Mouse (Mus musculus): Measurements from ENCODE around the gene Tm9sf1. TPM values are rescaled to one million over a fixed set of nuclear protein-coding genes. Genes with fewer than 3 reads are reported as not detected.

Gene Tm9sf1
- polyA plus RNA-seq, 1 experiment from 2014 or later: 63.0 TPM

DNA sequence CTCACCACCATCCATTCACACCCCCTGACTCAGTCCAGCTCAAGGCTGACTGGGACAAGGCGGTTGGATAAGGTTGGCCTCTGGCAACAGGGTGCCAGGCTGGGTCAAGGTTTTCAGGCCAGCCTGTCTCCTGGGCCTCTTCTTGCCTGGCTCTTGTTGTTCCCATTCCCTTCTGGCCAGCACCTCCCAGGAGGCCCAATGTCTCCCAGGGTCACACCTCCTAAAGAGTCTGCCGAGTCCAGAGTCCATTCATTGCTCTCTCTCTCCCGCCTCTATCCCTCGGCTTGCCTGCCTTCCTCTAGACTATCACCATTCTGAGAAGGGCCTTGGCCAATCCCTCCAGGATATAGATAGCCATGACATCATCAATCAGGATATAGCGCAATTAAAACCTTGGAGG is 14.4 kb upstream of the Tm9sf1 start:
- WGBS: 92% methylated on average over 5 of the region's 5 CpGs

DNA sequence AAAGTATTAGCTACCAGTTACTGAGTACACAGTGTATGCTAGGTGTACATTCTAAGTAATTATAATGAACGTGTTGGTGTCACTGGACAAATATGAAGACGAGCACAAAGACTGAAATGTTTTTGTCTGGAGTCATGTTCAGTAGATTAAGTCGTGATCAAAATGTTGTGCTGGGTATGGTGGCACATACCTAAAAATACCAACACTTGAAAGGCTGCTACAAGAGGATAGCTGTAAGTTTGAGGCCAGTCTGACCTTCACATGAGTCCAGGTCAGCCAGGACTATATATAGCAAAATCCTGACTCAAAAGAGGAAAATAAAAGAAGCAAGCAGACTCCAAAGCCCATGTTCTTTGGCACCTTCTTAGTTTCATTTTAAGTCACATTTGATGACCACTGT is 13.3 kb upstream of the Tm9sf1 start:
- H3K36me3 ChIP-seq (replicated peaks): 0 out of 2 replicates have a peak, but pooled peaks cover 4% of the 10 kb centered on the region
- H3K9ac ChIP-seq: no peak overlapping the region
- WGBS: 88% methylated on average over 3 of the region's 3 CpGs
- no peak overlapping the region for H3K4me3 ChIP-seq
- no peaks in the 10 kb centered on the region for H3K27me3 ChIP-seq (replicated peaks)
- H3K4me1 ChIP-seq: peaks cover 16% of the 10 kb centered on the region
- no peak for ATAC-seq (replicated peaks)
- no peak overlapping the region for H3K27ac ChIP-seq
- H3K4me2 ChIP-seq: no peak overlapping the region
- H3K9me3 ChIP-seq: no peaks in the 10 kb centered on the region

More for the DNA sequence above, 14.4 kb upstream of the Tm9sf1 start:
- H3K36me3 ChIP-seq (replicated peaks): peaks cover 7% of the 10 kb centered on the region; the same call in 1 of the 2 replicates
- H3K4me3 ChIP-seq: no peak overlapping the region
- H3K27me3 ChIP-seq (replicated peaks): no peaks in the 10 kb centered on the region
- peaks cover 16% of the 10 kb centered on the region for H3K4me1 ChIP-seq
- no peaks in the 10 kb centered on the region for H3K9me3 ChIP-seq
- no peak for ATAC-seq (replicated peaks)
- no peak overlapping the region for H3K27ac ChIP-seq
- H3K4me2 ChIP-seq: no peak overlapping the region
- H3K9ac ChIP-seq: no peak overlapping the region

DNA sequence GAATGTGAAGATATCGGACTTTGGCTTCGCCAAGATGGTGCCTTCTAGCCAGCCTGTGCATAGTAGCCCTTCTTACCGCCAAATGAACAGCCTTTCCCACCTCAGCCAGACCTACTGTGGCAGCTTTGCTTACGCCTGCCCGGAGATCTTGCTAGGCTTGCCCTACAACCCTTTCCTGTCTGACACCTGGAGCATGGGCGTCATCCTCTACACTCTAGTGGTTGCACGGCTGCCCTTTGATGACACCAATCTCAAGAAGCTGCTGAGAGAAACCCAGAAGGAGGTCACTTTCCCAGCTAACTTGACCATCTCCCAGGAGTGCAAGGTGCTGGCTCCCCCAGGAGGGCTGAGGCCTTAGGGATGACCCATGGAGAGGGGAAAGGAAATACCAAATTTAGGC is 7.9 kb upstream of the Tm9sf1 start:
- Histone ChIP-seq H3K27ac (no peak overlapping the region), H3K9me3 (no peaks in the 10 kb centered on the region), H3K4me3 (no peak overlapping the region), H3K4me1 (no peaks in the 10 kb centered on the region), H3K36me3 (replicated peaks) (no peaks in the 10 kb centered on the region), H3K27me3 (replicated peaks) (no peaks in the 10 kb centered on the region), H3K4me2 (no peak overlapping the region), H3K9ac (no peak overlapping the region)
- no peak; the same call in 1 of the 2 replicates for ATAC-seq (replicated peaks)
- 89% methylated on average over 7 of the region's 7 CpGs for WGBS

DNA sequence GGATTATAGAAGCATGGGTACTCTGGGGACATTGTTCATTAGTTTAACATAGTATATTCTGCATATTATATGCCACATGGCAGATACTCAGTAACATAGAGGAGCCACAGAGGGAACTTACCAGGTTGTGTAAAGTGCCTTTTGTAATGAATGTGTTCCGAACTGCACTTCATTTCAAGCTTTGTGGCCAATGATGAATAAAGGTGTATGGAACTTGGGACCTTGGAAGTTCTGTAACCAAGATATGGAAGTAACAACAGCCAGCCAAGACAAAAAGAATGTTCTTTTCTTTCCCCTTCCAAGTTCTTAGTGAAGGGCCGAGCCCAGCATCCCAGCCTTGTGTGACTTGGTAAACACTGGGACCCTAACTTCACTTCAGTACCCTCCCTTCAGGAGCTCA is 6.3 kb upstream of the Tm9sf1 start, which contains the start of gene Tssk4:
TSS of gene Tssk4 (plus strand) at position 301 of the 400 bp plus-strand sequence.
- H3K27ac ChIP-seq: no peak within 1 kb of the TSS
- no peaks in the 10 kb centered on the region for H3K9me3 ChIP-seq
- H3K4me3 ChIP-seq: no peak within 1 kb of the TSS
- WGBS: 89% methylated on average over 2 of the region's 2 CpGs
- no peak for ATAC-seq (replicated peaks)
- H3K4me1 ChIP-seq: peaks cover 7% of the 10 kb centered on the region; the same call in 1 of the 2 replicates
- no peaks in the 10 kb centered on the region for H3K36me3 ChIP-seq (replicated peaks)
- no peaks in the 10 kb centered on the region for H3K27me3 ChIP-seq (replicated peaks)
- no peak within 1 kb of the TSS for H3K4me2 ChIP-seq
- no peak within 1 kb of the TSS for H3K9ac ChIP-seq

DNA sequence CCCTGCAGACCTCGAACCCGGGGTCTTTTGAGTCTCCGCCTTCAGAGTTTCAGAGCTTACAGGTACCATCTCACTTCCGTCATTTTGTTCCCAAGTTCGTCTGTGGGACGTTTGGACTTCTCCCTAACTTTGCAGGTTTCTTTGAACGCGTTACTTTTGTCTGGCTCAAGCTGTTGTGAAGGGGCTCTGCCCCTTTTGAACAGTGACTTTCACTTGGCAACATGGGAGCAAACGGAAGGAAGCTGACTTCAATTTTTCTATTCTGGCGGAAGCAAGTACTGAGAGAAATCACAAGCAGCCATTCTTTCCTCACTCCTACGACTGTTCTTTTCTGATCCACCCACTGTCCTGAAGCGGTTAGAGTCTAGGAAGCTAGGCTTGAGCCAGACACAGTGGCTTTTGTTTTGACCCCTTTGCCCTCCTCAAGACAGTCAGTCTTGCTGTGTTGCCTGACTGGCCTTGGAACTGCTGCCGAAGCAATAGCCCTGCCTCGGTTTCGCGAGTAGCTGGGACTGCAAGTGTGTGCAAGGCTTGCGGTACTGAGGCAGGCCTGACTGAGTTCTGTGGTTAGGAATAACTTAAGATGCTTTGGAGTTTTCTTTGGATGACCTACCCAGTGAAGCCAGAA is 769 bp upstream of the Tm9sf1 start:
- Histone ChIP-seq H3K27me3 (replicated peaks) (no peaks in the 10 kb centered on the region), H3K9ac (peak overlapping the region; percentile 85; the same call in 1 of the 2 replicates), H3K9me3 (no peaks in the 10 kb centered on the region), H3K4me1 (peaks cover 23% of the 10 kb centered on the region), H3K4me2 (peak overlapping the region; percentile 70), H3K27ac (no peak overlapping the region), H3K4me3 (peak overlapping the region; percentile 87), H3K36me3 (replicated peaks) (peaks cover 17% of the 10 kb centered on the region)
- no peak for ATAC-seq (replicated peaks)
- WGBS: 30% methylated on average over 17 of the region's 17 CpGs

DNA sequence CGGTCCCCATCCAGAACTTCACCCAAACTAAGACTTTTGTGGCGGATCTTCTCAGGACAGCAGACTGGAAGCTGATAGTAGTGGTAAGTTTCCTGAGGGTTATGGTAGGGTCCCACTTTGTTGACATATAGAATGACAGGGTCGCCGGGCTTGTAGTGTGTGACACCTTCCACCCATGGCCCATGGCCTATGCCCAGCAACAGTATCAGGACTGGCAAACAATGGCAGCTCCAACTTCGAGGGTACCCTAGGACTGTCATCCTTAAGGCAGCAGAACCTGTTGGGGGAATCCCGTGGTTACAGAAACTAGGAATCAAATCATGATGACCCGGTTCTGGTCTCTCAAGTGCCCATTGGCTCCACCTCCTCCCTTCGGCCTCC is 937 bp downstream of the Tm9sf1 start:
- Histone ChIP-seq H3K27me3 (replicated peaks) (no peaks in the 10 kb centered on the region), H3K36me3 (replicated peaks) (peaks cover 27% of the 10 kb centered on the region), H3K9ac (peak overlapping the region; percentile 85), H3K4me3 (peak overlapping the region; percentile 87), H3K4me1 (peaks cover 23% of the 10 kb centered on the region), H3K27ac (peak overlapping the region; percentile 96), H3K9me3 (no peaks in the 10 kb centered on the region), H3K4me2 (peak overlapping the region; percentile 70)
- WGBS: 16% methylated on average over 8 of the region's 8 CpGs
- peak; percentile 59 for ATAC-seq (replicated peaks)

DNA sequence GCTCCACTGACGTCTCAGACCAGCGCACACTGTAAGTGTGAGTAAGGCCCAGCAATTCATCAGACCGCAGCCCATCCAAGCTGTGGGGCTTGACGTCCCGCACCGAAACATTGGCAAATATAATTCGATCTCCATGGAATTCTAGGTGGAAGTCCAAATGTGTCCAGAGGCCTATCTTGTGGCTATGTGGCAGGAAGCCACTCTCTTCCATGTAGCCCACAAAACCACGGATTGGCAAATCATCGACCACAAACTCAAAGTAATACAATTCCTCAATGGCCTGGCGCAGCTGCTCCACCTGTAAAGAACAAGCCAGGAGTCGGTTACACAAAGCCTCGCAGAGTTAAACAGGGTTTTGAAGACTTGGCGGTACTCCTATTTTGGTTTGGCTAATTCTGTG is 2.3 kb downstream of the Tm9sf1 start:
- 95% methylated on average over 13 of the region's 13 CpGs for WGBS
- Histone ChIP-seq H3K9me3 (no peaks in the 10 kb centered on the region), H3K27me3 (replicated peaks) (no peaks in the 10 kb centered on the region), H3K4me2 (no peak overlapping the region), H3K27ac (no peak overlapping the region), H3K4me3 (no peak overlapping the region), H3K9ac (no peak overlapping the region), H3K4me1 (peaks cover 26% of the 10 kb centered on the region), H3K36me3 (replicated peaks) (peaks cover 31% of the 10 kb centered on the region)
- ATAC-seq (replicated peaks): no peak

DNA sequence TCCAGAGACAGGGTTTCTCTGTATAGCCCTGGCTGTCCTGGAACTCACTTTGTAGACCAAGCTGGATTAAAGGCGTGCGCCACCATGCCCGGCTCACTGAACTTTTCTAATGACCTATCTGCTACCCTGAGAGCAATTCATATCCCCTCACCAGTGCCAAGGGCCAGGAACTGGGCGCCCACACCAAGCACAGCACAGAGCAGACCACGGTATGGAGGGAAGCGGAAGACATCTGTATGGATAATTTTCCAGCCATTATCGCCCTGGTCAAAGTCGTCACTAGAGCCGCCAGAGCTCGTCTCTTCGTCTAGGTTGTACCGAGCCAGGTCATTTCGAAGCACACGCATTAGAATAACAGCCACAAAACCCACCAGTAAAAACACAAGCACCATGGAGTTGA is 2.8 kb downstream of the Tm9sf1 start:
- H3K36me3 ChIP-seq (replicated peaks): peaks cover 31% of the 10 kb centered on the region
- 96% methylated on average over 14 of the region's 14 CpGs for WGBS
- no peak for ATAC-seq (replicated peaks)

DNA sequence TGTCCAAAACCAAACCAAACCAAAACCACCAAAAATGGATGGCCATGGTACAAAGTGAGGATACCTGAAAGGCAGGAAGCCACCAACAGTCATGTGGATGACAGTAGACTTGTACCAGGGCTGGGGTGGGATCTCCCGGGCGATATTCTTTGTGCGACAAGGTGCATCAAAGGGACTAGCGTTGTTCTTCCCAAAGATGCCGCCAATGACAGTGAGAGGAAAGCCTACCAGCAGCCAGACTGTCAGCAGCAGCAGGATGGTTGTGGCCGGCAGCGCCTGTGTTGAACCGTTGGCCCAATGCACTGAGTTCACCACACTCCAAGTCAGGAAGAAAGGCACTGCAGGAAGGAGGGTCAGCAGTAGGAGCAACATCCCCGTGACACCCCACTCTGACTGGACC is 5.8 kb downstream of the Tm9sf1 start, which contains the start of gene Gm49378:
TSS of gene Gm49378 (minus strand) at position 101 of the 400 bp plus-strand sequence.
- no peak within 1 kb of the TSS for H3K27ac ChIP-seq
- peaks cover 27% of the 10 kb centered on the region for H3K4me1 ChIP-seq
- no peak within 1 kb of the TSS for H3K4me3 ChIP-seq
- no peak within 1 kb of the TSS for H3K9ac ChIP-seq
- peaks cover 40% of the 10 kb centered on the region for H3K36me3 ChIP-seq (replicated peaks)
- whole genome bisulfite sequencing: 95% methylated on average over 9 of the region's 9 CpGs
- ATAC-seq (replicated peaks): no peak
- H3K4me2 ChIP-seq: no peak within 1 kb of the TSS
- no peaks in the 10 kb centered on the region for H3K9me3 ChIP-seq
- H3K27me3 ChIP-seq (replicated peaks): no peaks in the 10 kb centered on the region

More for the DNA sequence above, 2.8 kb downstream of the Tm9sf1 start:
- Histone ChIP-seq H3K4me1 (peaks cover 30% of the 10 kb centered on the region), H3K27me3 (replicated peaks) (no peaks in the 10 kb centered on the region), H3K9me3 (no peaks in the 10 kb centered on the region), H3K9ac (no peak overlapping the region; the same call in 1 of the 2 replicates), H3K27ac (no peak overlapping the region), H3K4me2 (no peak overlapping the region), H3K4me3 (no peak overlapping the region)

DNA sequence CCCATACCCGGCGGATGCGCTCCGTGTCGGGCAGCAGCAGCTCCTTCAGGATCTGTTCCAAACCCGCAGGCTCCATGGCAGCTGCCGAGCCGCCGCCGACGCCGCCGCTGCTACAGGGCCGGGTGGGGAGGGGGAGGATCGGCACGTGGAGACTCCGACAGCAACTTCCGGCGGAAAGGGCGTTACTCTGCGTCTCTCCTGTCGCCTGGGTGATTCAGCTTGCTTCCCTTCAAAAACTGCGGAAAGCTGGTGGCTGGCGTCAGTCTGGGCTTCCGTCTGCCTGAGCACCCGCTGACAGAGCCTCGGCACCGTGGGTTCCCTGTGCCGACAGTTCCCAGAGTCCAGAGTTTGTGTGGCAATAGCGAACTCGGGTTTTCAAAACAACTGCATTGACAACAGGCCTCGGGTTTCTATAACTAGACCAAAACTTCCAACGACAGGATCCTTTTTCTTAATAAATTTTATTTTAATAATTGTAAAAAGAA is 8.0 kb downstream of the Tm9sf1 start, which contains the start of gene Ipo4:
TSS of gene Ipo4 (minus strand) at position 435 of the 485 bp plus-strand sequence.
- H3K27me3 ChIP-seq (replicated peaks): no peaks in the 10 kb centered on the region

DNA sequence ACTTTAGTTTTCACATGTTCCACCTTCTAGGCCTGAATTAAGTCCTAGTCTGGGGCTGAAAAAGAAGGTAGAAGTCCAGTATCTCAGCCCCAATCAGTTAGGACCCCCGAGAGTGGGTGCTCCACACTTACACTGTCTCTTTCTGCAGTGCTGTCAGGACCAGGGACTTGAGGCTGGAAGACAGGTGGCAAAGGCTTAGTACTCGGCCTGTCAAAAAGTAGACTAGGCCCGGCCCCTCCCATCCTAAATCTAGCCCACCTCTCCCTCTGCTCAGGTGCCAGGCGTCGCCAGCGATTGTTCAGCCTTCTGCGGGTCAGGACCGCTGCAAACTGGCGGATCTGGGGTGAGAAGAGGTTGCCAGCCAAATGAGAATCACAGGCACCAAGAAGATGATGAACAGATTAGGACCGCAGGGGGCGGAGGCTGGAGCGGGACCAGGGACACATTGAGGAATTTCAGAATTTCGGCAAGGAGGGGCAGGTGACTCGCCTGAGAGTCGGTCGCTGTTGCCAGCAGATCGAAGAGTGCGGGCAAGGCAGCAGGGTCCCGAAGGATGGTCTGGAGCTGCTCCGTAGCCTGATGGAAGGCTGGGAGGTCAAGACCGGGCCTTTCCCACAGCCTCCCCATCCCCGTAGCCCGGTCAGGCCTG is 8.6 kb downstream of the Tm9sf1 start:
- peak; percentile 79 for ATAC-seq (replicated peaks)
- Histone ChIP-seq H3K36me3 (replicated peaks) (peaks cover 56% of the 10 kb centered on the region), H3K4me1 (peaks cover 20% of the 10 kb centered on the region), H3K9me3 (no peaks in the 10 kb centered on the region), H3K27me3 (replicated peaks) (no peaks in the 10 kb centered on the region), H3K4me3 (peak overlapping the region; percentile 66), H3K9ac (peak overlapping the region; percentile 72), H3K27ac (peak overlapping the region; percentile 78), H3K4me2 (peak overlapping the region; percentile 90)
- 3% methylated on average over 23 of the region's 23 CpGs for WGBS

More for the DNA sequence above, 8.0 kb downstream of the Tm9sf1 start, which contains the start of gene Ipo4:
- peak within 1 kb of the TSS; percentile 78 for H3K27ac ChIP-seq
- ATAC-seq (replicated peaks): peak; percentile 93
- peaks cover 55% of the 10 kb centered on the region for H3K36me3 ChIP-seq (replicated peaks)
- H3K4me1 ChIP-seq: peaks cover 20% of the 10 kb centered on the region
- WGBS: 1% methylated on average over 32 of the region's 33 CpGs
- peak within 1 kb of the TSS; percentile 90 for H3K4me2 ChIP-seq
- H3K4me3 ChIP-seq: peak within 1 kb of the TSS; percentile 66
- no peaks in the 10 kb centered on the region for H3K9me3 ChIP-seq
- H3K9ac ChIP-seq: peak within 1 kb of the TSS; percentile 72

DNA sequence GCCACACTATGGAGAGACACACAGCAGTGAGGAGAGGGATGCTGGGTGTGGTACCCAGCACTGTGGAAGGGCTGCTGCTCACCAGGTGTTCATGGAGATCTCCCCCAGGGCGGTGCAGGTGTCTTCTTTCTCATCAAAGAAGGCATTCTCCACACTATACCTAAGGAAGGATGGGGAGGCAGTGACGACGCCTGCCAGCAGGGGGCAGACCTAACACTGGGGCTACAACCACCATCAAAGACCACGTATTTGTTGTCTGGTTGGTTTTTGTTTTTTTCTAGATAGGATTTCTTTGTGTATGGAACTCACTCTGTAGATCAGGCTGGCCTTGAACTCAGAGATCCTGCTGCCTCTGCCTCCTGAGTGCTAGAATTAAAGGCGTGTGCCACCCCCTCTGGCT is 14.3 kb downstream of the Tm9sf1 start:
- Histone ChIP-seq H3K27ac (no peak overlapping the region), H3K9ac (no peak overlapping the region)
- WGBS: 62% methylated on average over 5 of the region's 5 CpGs

More for the DNA sequence above, 14.3 kb downstream of the Tm9sf1 start:
- Histone ChIP-seq H3K36me3 (replicated peaks) (peaks cover 83% of the 10 kb centered on the region), H3K4me3 (no peak overlapping the region), H3K9me3 (no peaks in the 10 kb centered on the region), H3K27me3 (replicated peaks) (no peaks in the 10 kb centered on the region), H3K4me1 (peaks cover 5% of the 10 kb centered on the region; the same call in 1 of the 2 replicates), H3K4me2 (no peak overlapping the region)
- ATAC-seq (replicated peaks): no peak
